Mouse (Mus musculus) spleen, adult 2 months (tissue): ENCODE results near the gene Olfr656. TPM values are rescaled to one million over a fixed set of nuclear protein-coding genes. Genes with fewer than 3 reads are reported as not detected.

Experiments used
- DNase-seq, 2 experiments: peaks; one replicate each; pipeline versions ENCODE4 v3.0.0 to v3.0.0-alpha.2; 2012 to 2021; ENCODE audit warnings: low spot score in 2 of 2, low read depth in 1 of 2
- H3K27ac ChIP-seq: fragments of 200-500 bp; 2 replicates; pipeline ENCODE4 v1.5.1; 2012; ENCODE audit warnings: low read length, inconsistent platforms; ENCODE audit not compliant: insufficient read depth
- H3K27me3 ChIP-seq: fragments of 200-500 bp; 2 replicates; pipeline ENCODE4 v1.6.1; 2012; ENCODE audit warnings: mild to moderate bottlenecking, moderate library complexity, low read length, inconsistent platforms; ENCODE audit not compliant: control insufficient read depth, insufficient read depth
- H3K36me3 ChIP-seq: fragments of 200-500 bp; 2 replicates; pipeline ENCODE4 v1.6.1; 2012; ENCODE audit warnings: mild to moderate bottlenecking, low read length, inconsistent platforms; ENCODE audit not compliant: control insufficient read depth, insufficient read depth
- H3K4me1 ChIP-seq: fragments of 200-500 bp; 2 replicates; pipeline ENCODE4 v1.6.1; 2011; ENCODE audit warnings: inconsistent platforms; ENCODE audit not compliant: control insufficient read depth, insufficient read depth, insufficient read length
- H3K4me3 ChIP-seq: fragments of 200-500 bp; 2 replicates; pipeline ENCODE4 v1.5.1; 2011; ENCODE audit warnings: mild to moderate bottlenecking, inconsistent platforms; ENCODE audit not compliant: insufficient read depth, insufficient read length; ENCODE audit errors: extremely low read depth
- CTCF ChIP-seq: fragments of 200-500 bp; IDR thresholded peaks from 2 replicates; pipeline ENCODE4 v1.5.1; 2011; ENCODE audit warnings: mild to moderate bottlenecking, inconsistent platforms; ENCODE audit not compliant: insufficient read depth, insufficient read length, insufficient replicate concordance; ENCODE audit errors: extremely low read depth
- POLR2A ChIP-seq: fragments of 200-500 bp; IDR thresholded peaks from 2 replicates; pipeline ENCODE4 v1.6.1; 2011; ENCODE audit warnings: low read depth, low read length, inconsistent platforms
- WGBS: fragments of 180-500 bp; shearing (Covaris S2); methylation state at CpG from one replicate; pipeline ENCODE4 v1.1.7; 2018; 5-methylcytosine and 5-hydroxymethylcytosine counted together
- polyA plus RNA-seq: library from polyadenylated mRNA; depleted of rRNA; stranded (reverse); fragments of >200 nt; gene quantifications from 2 replicates; pipeline ENCODE4 v1.2.3, GENCODE M21; 2012; rRNA removed

The Olfr656 gene
- polyA plus RNA-seq = not detected in 2 replicates

GRCm38 (mm10) chr7:104613655-104614054, at the start of gene Olfr656:
TSS of gene Olfr656 (plus strand) at chr7:104613955.
- Histone ChIP-seq H3K36me3 (no peaks in the 10 kb centered on the region), H3K4me3 (no peak within 1 kb of the TSS), H3K27ac (no peak within 1 kb of the TSS), H3K27me3 (no peaks in the 10 kb centered on the region), H3K4me1 (no peaks in the 10 kb centered on the region)
- 85% methylated on average over 4 of the region's 4 CpGs for WGBS
- TF ChIP-seq POLR2A (no peak), CTCF (no peak)
- no peak for DNase-seq

- TF ChIP-seq POLR2A (no peak), CTCF (no peak)
- H3K4me1 ChIP-seq = no peaks in the 10 kb centered on the region
- DNase-seq = no peak
These were observed 36.7 kb upstream of the Olfr656 start, which contains the start of gene Olfr653 for GRCm38 (mm10) chr7:104577014-104577413. TSS of gene Olfr653 (plus strand) at chr7:104577314.

GRCm38 (mm10) chr7:104580846-104581245, 32.9 kb upstream of the Olfr656 start:
- H3K36me3 ChIP-seq = no peaks in the 10 kb centered on the region
- no peak overlapping the region for H3K4me3 ChIP-seq
- 89% methylated on average over 4 of the region's 4 CpGs for WGBS
- no peaks in the 10 kb centered on the region for H3K4me1 ChIP-seq
- H3K27me3 ChIP-seq = no peaks in the 10 kb centered on the region
- DNase-seq = no peak
- TF ChIP-seq POLR2A (no peak), CTCF (no peak)
- H3K27ac ChIP-seq = no peak overlapping the region

More at GRCm38 (mm10) chr7:104577014-104577413, 36.7 kb upstream of the Olfr656 start, which contains the start of gene Olfr653:
- H3K36me3 ChIP-seq = no peaks in the 10 kb centered on the region
- no peaks in the 10 kb centered on the region for H3K27me3 ChIP-seq
- 65% methylated on average over 2 of the region's 2 CpGs for WGBS
- H3K27ac ChIP-seq = no peak within 1 kb of the TSS
- H3K4me3 ChIP-seq = no peak within 1 kb of the TSS

- no peak for DNase-seq
- Histone ChIP-seq H3K4me3 (no peak overlapping the region), H3K27ac (no peak overlapping the region), H3K4me1 (no peaks in the 10 kb centered on the region), H3K27me3 (no peaks in the 10 kb centered on the region), H3K36me3 (no peaks in the 10 kb centered on the region)
- TF ChIP-seq CTCF (no peak), POLR2A (no peak)
- WGBS = 92% methylated on average over 4 of the region's 4 CpGs
These were observed 32.3 kb upstream of the Olfr656 start for GRCm38 (mm10) chr7:104581429-104581828.

- WGBS = 86% methylated on average over 4 of the region's 4 CpGs
- no peak for DNase-seq
- Histone ChIP-seq H3K36me3 (no peaks in the 10 kb centered on the region), H3K27me3 (no peaks in the 10 kb centered on the region), H3K4me1 (no peaks in the 10 kb centered on the region), H3K4me3 (no peak within 1 kb of the TSS), H3K27ac (no peak within 1 kb of the TSS)
- TF ChIP-seq POLR2A (no peak), CTCF (no peak)
These were observed 27.0 kb upstream of the Olfr656 start, which contains the start of gene Olfr654 for GRCm38 (mm10) chr7:104586725-104587124. TSS of gene Olfr654 (plus strand) at chr7:104587025.

GRCm38 (mm10) chr7:104588274-104588673, 25.5 kb upstream of the Olfr656 start:
- H3K4me3 ChIP-seq = no peak overlapping the region
- 81% methylated on average over 5 of the region's 5 CpGs for WGBS
- TF ChIP-seq CTCF (no peak), POLR2A (no peak)
- H3K4me1 ChIP-seq = no peaks in the 10 kb centered on the region
- DNase-seq = no peak
- H3K27me3 ChIP-seq = no peaks in the 10 kb centered on the region
- H3K36me3 ChIP-seq = no peaks in the 10 kb centered on the region
- H3K27ac ChIP-seq = no peak overlapping the region

GRCm38 (mm10) chr7:104601679-104602078, 12.1 kb upstream of the Olfr656 start, which contains the start of gene Olfr655:
TSS of gene Olfr655 (minus strand) at chr7:104601779.
- Histone ChIP-seq H3K36me3 (no peaks in the 10 kb centered on the region), H3K4me3 (no peak within 1 kb of the TSS), H3K27me3 (no peaks in the 10 kb centered on the region), H3K4me1 (no peaks in the 10 kb centered on the region), H3K27ac (no peak within 1 kb of the TSS)
- TF ChIP-seq POLR2A (no peak), CTCF (no peak)
- WGBS = 89% methylated on average over 2 of the region's 2 CpGs
- no peak for DNase-seq
